Mouse (Mus musculus) liver, adult 2 months (tissue): Measurements from ENCODE around the gene Ptpru. TPM values are rescaled to one million over a fixed set of nuclear protein-coding genes. Genes with fewer than 3 reads are reported as not detected.

ENCODE experiments used
- DNase-seq: peaks from one replicate; pipeline ENCODE4 v3.0.0-alpha.2; 2011; ENCODE audit warnings: low read depth, low spot score; ENCODE audit errors: extremely low read depth
- H3K27ac ChIP-seq: fragments of 200-500 bp; replicated peaks from 2 replicates; pipeline ENCODE4 v1.5.1; 2012; ENCODE audit warnings: low read depth, mild to moderate bottlenecking, control low read depth, inconsistent platforms, low read length; ENCODE audit not compliant: insufficient read depth
- H3K27me3 ChIP-seq: fragments of 200-500 bp; 2 replicates; pipeline ENCODE4 v1.6.1; 2012; ENCODE audit warnings: mild to moderate bottlenecking, moderate library complexity, low read length, inconsistent platforms; ENCODE audit not compliant: control insufficient read depth, insufficient read depth
- H3K36me3 ChIP-seq: fragments of 200-500 bp; 2 replicates; pipeline ENCODE4 v1.6.1; 2012; ENCODE audit warnings: low read length, inconsistent platforms; ENCODE audit not compliant: control insufficient read depth, insufficient read depth
- H3K4me1 ChIP-seq: fragments of 200-500 bp; 2 replicates; pipeline ENCODE4 v1.6.1; 2011; ENCODE audit warnings: low read length; ENCODE audit not compliant: control insufficient read depth, insufficient read depth
- H3K4me3 ChIP-seq: fragments of 200-500 bp; 2 replicates; pipeline ENCODE4 v1.5.1; 2011; ENCODE audit warnings: low read depth, mild to moderate bottlenecking, control low read depth, low read length, moderate library complexity; ENCODE audit not compliant: insufficient read depth
- H3K79me2 ChIP-seq: fragments of 200-500 bp; 2 replicates; pipeline ENCODE4 v1.6.1; 2012; ENCODE audit warnings: inconsistent platforms, mild to moderate bottlenecking, low read length, moderate library complexity; ENCODE audit not compliant: control insufficient read depth, insufficient read depth
- H3K9ac ChIP-seq: fragments of 200-500 bp; 2 replicates; pipeline ENCODE4 v1.6.1; 2012; ENCODE audit warnings: low read depth, mild to moderate bottlenecking, control low read depth, inconsistent platforms, low read length
- CTCF ChIP-seq: fragments of 200-500 bp; IDR thresholded peaks from 2 replicates; pipeline ENCODE4 v1.5.1; 2011; ENCODE audit warnings: low read depth, low read length, control low read depth
- POLR2A ChIP-seq: fragments of 200-500 bp; IDR thresholded peaks from 2 replicates; pipeline ENCODE4 v1.6.1; 2011; ENCODE audit warnings: low read length, control low read depth; ENCODE audit not compliant: insufficient read depth; ENCODE audit errors: extremely low read depth
- WGBS: fragments of 180-500 bp; shearing (Covaris S2); methylation state at CpG from one replicate; pipeline ENCODE4 v1.1.7; 2018; 5-methylcytosine and 5-hydroxymethylcytosine counted together
- polyA plus RNA-seq: library from polyadenylated mRNA; depleted of rRNA; stranded (reverse); fragments of >200 nt; gene quantifications from 2 replicates; pipeline ENCODE4 v1.2.3, GENCODE M21; 2012
- total RNA-seq: library from RNA; depleted of rRNA; stranded (reverse); fragments of >200 nt; gene quantifications from 2 replicates; pipeline ENCODE4 v1.2.3, GENCODE M21; 2014

Gene Ptpru
- total and polyA plus RNA-seq, 2 experiments, result 0.09 to 0.27 TPM

DNA sequence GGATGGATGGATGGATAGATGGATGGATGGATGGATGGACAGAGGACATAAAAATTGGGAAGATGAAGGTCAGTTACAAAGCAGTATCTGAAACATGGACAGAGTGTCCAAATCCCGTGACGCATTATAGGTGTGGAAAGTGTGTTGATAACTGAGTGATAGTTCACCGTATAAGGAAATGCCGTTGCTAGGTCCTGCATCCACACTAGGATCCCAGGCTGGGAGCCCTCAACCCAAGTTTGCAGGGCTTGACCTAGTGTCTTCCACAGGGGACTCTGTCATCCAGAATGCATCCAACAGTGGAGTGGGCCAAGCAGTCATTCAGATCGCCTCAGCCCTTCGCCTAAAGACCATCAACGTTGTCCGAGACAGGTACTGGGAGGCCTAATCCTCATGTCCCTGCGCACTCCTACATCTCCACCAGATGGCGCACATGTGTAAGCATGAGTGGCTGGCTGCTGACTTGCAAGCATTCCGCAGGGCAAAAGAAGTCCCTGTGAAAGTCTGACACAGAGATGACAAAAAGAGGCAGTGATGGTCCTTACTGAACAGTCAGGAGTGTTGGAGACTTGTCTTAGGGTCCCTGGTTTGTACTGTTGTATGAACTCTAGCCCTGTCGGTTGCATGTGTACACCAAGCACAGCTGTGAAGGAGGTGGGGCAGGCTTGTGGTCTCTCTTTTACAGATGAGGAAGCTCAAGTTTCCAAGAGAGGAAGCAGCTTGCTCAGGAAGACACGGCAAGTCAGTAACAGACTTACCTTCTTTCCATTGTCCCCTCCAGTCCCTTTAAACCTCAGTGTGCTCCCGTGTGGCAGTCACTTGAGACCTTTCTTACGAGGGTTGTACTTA is 22.6 kb upstream of the Ptpru start:
- peak; percentile 59 for DNase-seq
- Histone ChIP-seq H3K27me3 (no peaks in the 10 kb centered on the region), H3K27ac (no peak overlapping the region), H3K36me3 (peaks cover 7% of the 10 kb centered on the region; the same call in 1 of the 2 replicates), H3K9ac (no peak overlapping the region), H3K79me2 (no peaks in the 10 kb centered on the region), H3K4me1 (no peaks in the 10 kb centered on the region), H3K4me3 (no peak overlapping the region)
- TF ChIP-seq POLR2A, result no peak
- peak; percentile 99 for TF ChIP-seq CTCF
- WGBS, result 52% methylated on average over 15 of the region's 15 CpGs

DNA sequence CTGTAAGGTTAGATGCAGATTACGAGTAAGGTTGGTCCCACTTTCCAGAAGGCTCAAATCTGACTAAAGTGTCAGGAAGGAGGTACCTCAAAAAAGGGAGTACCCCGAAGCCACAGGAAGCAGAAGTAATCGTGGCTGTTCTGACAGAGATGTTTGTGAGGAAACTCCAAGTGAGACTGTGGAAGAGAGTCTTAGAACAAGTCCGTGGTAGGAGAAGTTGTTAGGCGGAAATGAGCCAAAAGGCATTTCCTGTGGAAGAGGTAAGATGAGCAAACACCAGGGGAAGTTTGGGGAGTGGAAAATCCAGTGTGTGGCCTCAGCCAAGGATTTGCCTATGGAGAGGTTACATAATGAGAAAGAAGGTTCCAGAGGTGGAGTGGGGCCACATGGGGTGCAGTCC is 16.9 kb upstream of the Ptpru start:
- Histone ChIP-seq H3K79me2 (no peaks in the 10 kb centered on the region), H3K4me3 (no peak overlapping the region), H3K27ac (no peak overlapping the region), H3K4me1 (no peaks in the 10 kb centered on the region), H3K36me3 (peaks cover 2% of the 10 kb centered on the region), H3K9ac (no peak overlapping the region), H3K27me3 (no peaks in the 10 kb centered on the region)
- TF ChIP-seq CTCF, result no peak
- no peak for TF ChIP-seq POLR2A
- DNase-seq, result no peak
- WGBS, result 67% methylated on average over 5 of the region's 5 CpGs

DNA sequence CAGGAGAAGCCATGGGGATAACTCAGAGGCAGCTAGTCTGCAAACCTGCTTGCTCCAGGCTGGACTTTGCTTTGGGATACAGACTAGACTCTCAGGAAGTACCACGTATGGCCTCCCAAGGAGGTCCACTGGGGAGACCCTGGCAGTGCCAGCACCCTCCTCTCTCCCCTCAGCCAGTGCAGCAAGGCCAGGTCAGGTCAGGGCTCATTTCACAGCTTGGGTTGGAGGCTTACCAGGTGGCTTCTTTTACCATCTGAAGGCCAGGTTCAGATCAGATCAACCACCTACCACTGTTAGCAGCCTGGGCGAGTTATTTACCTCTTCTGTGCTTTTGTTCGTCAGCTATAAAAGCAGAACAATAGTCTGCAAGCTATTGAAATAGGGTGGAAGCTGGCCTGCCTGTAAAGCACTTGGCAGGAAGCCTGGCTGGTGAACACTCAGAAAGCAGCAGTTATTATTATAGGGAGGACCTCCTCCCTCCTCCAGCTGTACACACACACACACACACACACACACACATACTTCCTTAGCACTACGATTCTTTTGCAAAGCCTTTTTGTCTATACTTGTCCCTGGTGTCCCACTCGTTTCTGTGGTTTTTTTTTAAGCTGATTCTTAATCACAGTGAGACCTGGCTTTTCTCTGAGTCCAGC is 12.0 kb upstream of the Ptpru start:
- no peak for DNase-seq
- Histone ChIP-seq H3K4me1 (no peaks in the 10 kb centered on the region), H3K9ac (no peak overlapping the region), H3K79me2 (no peaks in the 10 kb centered on the region), H3K27me3 (no peaks in the 10 kb centered on the region), H3K27ac (no peak overlapping the region), H3K4me3 (no peak overlapping the region), H3K36me3 (0 out of 2 replicates have a peak, but pooled peaks cover 3% of the 10 kb centered on the region)
- TF ChIP-seq CTCF (no peak), POLR2A (no peak)
- 66% methylated on average over 5 of the region's 5 CpGs for WGBS

DNA sequence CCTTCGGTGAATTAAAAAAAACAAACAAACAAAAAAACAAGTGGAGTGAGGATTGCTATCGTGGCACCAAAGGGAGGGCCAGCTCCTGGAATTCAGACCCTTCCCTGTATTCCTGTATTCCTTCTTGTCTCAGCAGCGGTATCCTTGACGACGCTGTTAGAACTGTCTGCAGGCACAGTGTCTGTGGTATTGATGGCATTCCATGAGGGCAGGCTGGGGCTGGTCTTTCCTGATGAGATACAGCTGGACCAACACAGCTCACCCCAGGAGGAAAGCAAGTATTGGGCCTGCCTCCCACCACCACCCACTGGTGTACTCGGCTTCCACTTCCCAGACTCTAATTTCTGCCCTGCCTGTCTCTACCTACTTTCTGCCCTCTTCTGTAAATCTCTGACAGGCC is 10.0 kb upstream of the Ptpru start:
- 88% methylated on average over 6 of the region's 6 CpGs for WGBS

GRCm38 (mm10) chr4:131845991-131846778 is 8.1 kb upstream of the Ptpru start:
- WGBS, result 86% methylated on average over 8 of the region's 8 CpGs

More for the DNA sequence above, 10.0 kb upstream of the Ptpru start:
- DNase-seq, result no peak
- peaks cover 4% of the 10 kb centered on the region; the same call in 1 of the 2 replicates for H3K79me2 ChIP-seq
- peaks cover 4% of the 10 kb centered on the region; the same call in 1 of the 2 replicates for H3K4me1 ChIP-seq
- H3K9ac ChIP-seq, result no peak overlapping the region
- H3K36me3 ChIP-seq, result 0 out of 2 replicates have a peak, but pooled peaks cover 3% of the 10 kb centered on the region
- H3K4me3 ChIP-seq, result no peak overlapping the region
- H3K27me3 ChIP-seq, result no peaks in the 10 kb centered on the region
- TF ChIP-seq CTCF (no peak), POLR2A (no peak)
- no peak overlapping the region for H3K27ac ChIP-seq

More at GRCm38 (mm10) chr4:131845991-131846778, 8.1 kb upstream of the Ptpru start:
- H3K4me3 ChIP-seq, result no peak overlapping the region
- TF ChIP-seq CTCF (no peak), POLR2A (no peak)
- no peak overlapping the region for H3K27ac ChIP-seq
- no peak for DNase-seq
- H3K4me1 ChIP-seq, result peaks cover 4% of the 10 kb centered on the region; the same call in 1 of the 2 replicates
- H3K9ac ChIP-seq, result no peak overlapping the region
- no peaks in the 10 kb centered on the region for H3K27me3 ChIP-seq
- H3K79me2 ChIP-seq, result peaks cover 4% of the 10 kb centered on the region; the same call in 1 of the 2 replicates
- H3K36me3 ChIP-seq, result 0 out of 2 replicates have a peak, but pooled peaks cover 3% of the 10 kb centered on the region
